Mouse (Mus musculus): ENCODE measurements around the gene Efna5. TPM values are rescaled to one million over a fixed set of nuclear protein-coding genes. Genes with fewer than 3 reads are reported as not detected.
A peak's percentile ranks its signal among the peaks of the same experiment; 100 is the strongest.

The Efna5 gene
- polyA plus RNA-seq, 1 experiment from 2014 or later = 34.6 TPM

GRCm38 (mm10) chr17:62717426-62718131, 163.5 kb downstream of the Efna5 start:
- no peak overlapping the region for H3K4me3 ChIP-seq (replicated peaks)
- ATAC-seq (ENCODE audit: insufficient read depth, low FRiP score, low read depth) = no peak
- WGBS = 61% methylated on average over 12 of the region's 12 CpGs
- no peak overlapping the region for H3K9ac ChIP-seq
- H3K9me3 ChIP-seq = no peaks in the 10 kb centered on the region
- no peak overlapping the region for H3K4me2 ChIP-seq
- H3K27ac ChIP-seq = no peak overlapping the region
- no peaks in the 10 kb centered on the region for H3K27me3 ChIP-seq (replicated peaks)
- no peaks in the 10 kb centered on the region for H3K36me3 ChIP-seq
- no peaks in the 10 kb centered on the region for H3K4me1 ChIP-seq

- Histone ChIP-seq H3K9me3 (no peaks in the 10 kb centered on the region), H3K36me3 (no peaks in the 10 kb centered on the region), H3K4me2 (no peak overlapping the region), H3K27me3 (replicated peaks) (no peaks in the 10 kb centered on the region), H3K4me1 (no peaks in the 10 kb centered on the region), H3K27ac (no peak overlapping the region), H3K4me3 (replicated peaks) (no peak overlapping the region), H3K9ac (no peak overlapping the region)
- 68% methylated on average over 3 of the region's 3 CpGs for WGBS
- no peak for ATAC-seq (ENCODE audit: insufficient read depth, low FRiP score, low read depth)
These were observed 167.7 kb downstream of the Efna5 start for GRCm38 (mm10) chr17:62713455-62713854.

- no peak overlapping the region for H3K9ac ChIP-seq
- H3K27me3 ChIP-seq (replicated peaks) = no peaks in the 10 kb centered on the region
- no peaks in the 10 kb centered on the region for H3K9me3 ChIP-seq
- no peak overlapping the region for H3K4me2 ChIP-seq
- 70% methylated on average over 6 of the region's 6 CpGs for WGBS
- H3K27ac ChIP-seq = no peak overlapping the region
- no peaks in the 10 kb centered on the region for H3K4me1 ChIP-seq
- no peak for ATAC-seq (ENCODE audit: insufficient read depth, low FRiP score, low read depth)
- no peak overlapping the region for H3K4me3 ChIP-seq (replicated peaks)
- no peaks in the 10 kb centered on the region for H3K36me3 ChIP-seq
These were observed 174.7 kb downstream of the Efna5 start for GRCm38 (mm10) chr17:62706418-62706817.

- Histone ChIP-seq H3K4me3 (replicated peaks) (no peak overlapping the region), H3K9ac (no peak overlapping the region), H3K27me3 (replicated peaks) (no peaks in the 10 kb centered on the region), H3K36me3 (no peaks in the 10 kb centered on the region), H3K4me1 (no peaks in the 10 kb centered on the region), H3K27ac (no peak overlapping the region), H3K4me2 (no peak overlapping the region), H3K9me3 (no peaks in the 10 kb centered on the region)
- no peak for ATAC-seq (ENCODE audit: insufficient read depth, low FRiP score, low read depth)
- 70% methylated on average over 9 of the region's 9 CpGs for WGBS
These were observed 178.9 kb downstream of the Efna5 start for GRCm38 (mm10) chr17:62702020-62702814.

GRCm38 (mm10) chr17:62700791-62701602, 180.1 kb downstream of the Efna5 start:
- no peaks in the 10 kb centered on the region for H3K9me3 ChIP-seq
- H3K27ac ChIP-seq = no peak overlapping the region
- no peak overlapping the region for H3K4me2 ChIP-seq
- no peak for ATAC-seq (ENCODE audit: insufficient read depth, low FRiP score, low read depth)
- 58% methylated on average over 9 of the region's 9 CpGs for WGBS
- H3K27me3 ChIP-seq (replicated peaks) = no peaks in the 10 kb centered on the region
- H3K36me3 ChIP-seq = no peaks in the 10 kb centered on the region
- no peak overlapping the region for H3K9ac ChIP-seq
- no peak overlapping the region for H3K4me3 ChIP-seq (replicated peaks)
- no peaks in the 10 kb centered on the region for H3K4me1 ChIP-seq

- Histone ChIP-seq H3K36me3 (no peaks in the 10 kb centered on the region), H3K9ac (no peak overlapping the region), H3K27me3 (replicated peaks) (no peaks in the 10 kb centered on the region), H3K4me1 (peaks cover 5% of the 10 kb centered on the region; the same call in 1 of the 2 replicates), H3K27ac (no peak overlapping the region), H3K9me3 (no peaks in the 10 kb centered on the region), H3K4me3 (replicated peaks) (no peak overlapping the region), H3K4me2 (no peak overlapping the region)
- no peak for ATAC-seq (ENCODE audit: insufficient read depth, low FRiP score, low read depth)
- 75% methylated on average over 9 of the region's 9 CpGs for WGBS
These were observed 186.1 kb downstream of the Efna5 start for GRCm38 (mm10) chr17:62694958-62695437.

- no peak overlapping the region for H3K4me2 ChIP-seq
- no peaks in the 10 kb centered on the region for H3K27me3 ChIP-seq (replicated peaks)
- no peak overlapping the region for H3K9ac ChIP-seq
- H3K9me3 ChIP-seq = no peaks in the 10 kb centered on the region
- WGBS = 60% methylated on average over 4 of the region's 4 CpGs
- H3K4me1 ChIP-seq = peaks cover 5% of the 10 kb centered on the region; the same call in 1 of the 2 replicates
- no peak overlapping the region for H3K27ac ChIP-seq
- H3K4me3 ChIP-seq (replicated peaks) = no peak overlapping the region
- ATAC-seq (ENCODE audit: insufficient read depth, low FRiP score, low read depth) = no peak
- no peaks in the 10 kb centered on the region for H3K36me3 ChIP-seq
These were observed 188.9 kb downstream of the Efna5 start for GRCm38 (mm10) chr17:62692242-62692641.

GRCm38 (mm10) chr17:62691201-62691715, 189.9 kb downstream of the Efna5 start:
- no peak for ATAC-seq (ENCODE audit: insufficient read depth, low FRiP score, low read depth)
- peaks cover 5% of the 10 kb centered on the region; the same call in 1 of the 2 replicates for H3K4me1 ChIP-seq
- no peak overlapping the region for H3K27ac ChIP-seq
- no peaks in the 10 kb centered on the region for H3K27me3 ChIP-seq (replicated peaks)
- no peaks in the 10 kb centered on the region for H3K9me3 ChIP-seq
- H3K9ac ChIP-seq = no peak overlapping the region
- 79% methylated on average over 4 of the region's 4 CpGs for WGBS
- no peak overlapping the region for H3K4me2 ChIP-seq
- no peak overlapping the region for H3K4me3 ChIP-seq (replicated peaks)
- H3K36me3 ChIP-seq = no peaks in the 10 kb centered on the region

GRCm38 (mm10) chr17:62690256-62690655, 190.9 kb downstream of the Efna5 start:
- Histone ChIP-seq H3K4me1 (peaks cover 5% of the 10 kb centered on the region; the same call in 1 of the 2 replicates), H3K27ac (no peak overlapping the region), H3K9ac (no peak overlapping the region), H3K27me3 (replicated peaks) (no peaks in the 10 kb centered on the region), H3K36me3 (no peaks in the 10 kb centered on the region), H3K9me3 (no peaks in the 10 kb centered on the region), H3K4me2 (no peak overlapping the region), H3K4me3 (replicated peaks) (no peak overlapping the region)
- peak; percentile 65; the same call in 1 of the 2 replicates for ATAC-seq (ENCODE audit: insufficient read depth, low FRiP score, low read depth)
- WGBS = 40% methylated on average over 8 of the region's 8 CpGs

GRCm38 (mm10) chr17:62689646-62690045, 191.5 kb downstream of the Efna5 start:
- ATAC-seq (ENCODE audit: insufficient read depth, low FRiP score, low read depth) = no peak
- Histone ChIP-seq H3K27ac (no peak overlapping the region), H3K4me3 (replicated peaks) (no peak overlapping the region), H3K27me3 (replicated peaks) (no peaks in the 10 kb centered on the region), H3K4me1 (peaks cover 5% of the 10 kb centered on the region; the same call in 1 of the 2 replicates), H3K4me2 (no peak overlapping the region), H3K9me3 (no peaks in the 10 kb centered on the region), H3K36me3 (no peaks in the 10 kb centered on the region), H3K9ac (no peak overlapping the region)
- 52% methylated on average over 4 of the region's 4 CpGs for WGBS

GRCm38 (mm10) chr17:62687369-62687768, 193.7 kb downstream of the Efna5 start:
- H3K4me1 ChIP-seq = peaks cover 5% of the 10 kb centered on the region; the same call in 1 of the 2 replicates
- WGBS = 37% methylated on average over 6 of the region's 6 CpGs
- no peak overlapping the region for H3K4me3 ChIP-seq (replicated peaks)
- no peak overlapping the region for H3K9ac ChIP-seq
- H3K27ac ChIP-seq = peak overlapping the region; percentile 18; the same call in 1 of the 2 replicates
- H3K27me3 ChIP-seq (replicated peaks) = no peaks in the 10 kb centered on the region
- H3K36me3 ChIP-seq = no peaks in the 10 kb centered on the region
- no peak for ATAC-seq (ENCODE audit: insufficient read depth, low FRiP score, low read depth)
- no peak overlapping the region for H3K4me2 ChIP-seq
- no peaks in the 10 kb centered on the region for H3K9me3 ChIP-seq
